Mouse (Mus musculus) MEL (cell line): ENCODE measurements around the gene Tubb5. TPM values are rescaled to one million over a fixed set of nuclear protein-coding genes. Genes with fewer than 3 reads are reported as not detected.

Experiments used
- DNase-seq: peaks from one replicate; pipeline ENCODE4 v3.0.0; 2011; ENCODE audit warnings: low read depth, low spot score
- H3K27ac ChIP-seq: 2 replicates; pipeline ENCODE4 v1.5.1; 2012; ENCODE audit warnings: low read depth, mild to moderate bottlenecking, control low read depth, low read length, moderate library complexity; ENCODE audit not compliant: control insufficient read depth
- H3K27me3 ChIP-seq, 2 experiments: fragments of 150-350 bp in 1 of 2; sonication (generic) in 1 of 2; 2 replicates each; pipeline ENCODE4 v1.6.1; 2012; ENCODE audit warnings: low read length in 2 of 2, mild to moderate bottlenecking in 2 of 2, improper control_type of control experiment in 1 of 2, moderate library complexity in 1 of 2; ENCODE audit not compliant: insufficient read depth in 2 of 2, control insufficient read depth in 1 of 2
- H3K36me3 ChIP-seq, 2 experiments: 2 replicates each; pipeline ENCODE4 v1.6.1; 2012 to 2014; ENCODE audit warnings: low read length in 2 of 2, improper control_type of control experiment in 1 of 2, inconsistent platforms in 1 of 2, mild to moderate bottlenecking in 1 of 2; ENCODE audit not compliant: insufficient read depth in 2 of 2, control insufficient read depth in 1 of 2
- H3K4me1 ChIP-seq, 2 experiments: fragments of 150-350 bp in 1 of 2; sonication (generic) in 1 of 2; 2 replicates each; pipeline ENCODE4 v1.6.1; 2012; ENCODE audit warnings: low read length in 2 of 2, improper control_type of control experiment in 1 of 2, mild to moderate bottlenecking in 1 of 2; ENCODE audit not compliant: insufficient read depth in 2 of 2, control insufficient read depth in 1 of 2
- H3K4me3 ChIP-seq, 2 experiments: fragments of 150-350 bp in 1 of 2; sonication (generic) in 1 of 2; 2 replicates each; pipeline ENCODE4 v1.5.1; 2012; ENCODE audit warnings: low read depth in 2 of 2, low read length in 2 of 2, mild to moderate bottlenecking in 2 of 2, moderate library complexity in 2 of 2, control low read depth in 1 of 2, improper control_type of control experiment in 1 of 2; ENCODE audit not compliant: control insufficient read depth in 1 of 2, insufficient read depth in 1 of 2
- H3K79me2 ChIP-seq: 2 replicates; pipeline ENCODE4 v1.6.1; 2012; ENCODE audit warnings: mild to moderate bottlenecking, low read length, moderate library complexity; ENCODE audit not compliant: control insufficient read depth, poor library complexity, insufficient read depth
- H3K9ac ChIP-seq: 2 replicates; pipeline ENCODE4 v1.6.1; 2012; ENCODE audit warnings: low read depth, mild to moderate bottlenecking, control low read depth, low read length, moderate library complexity; ENCODE audit not compliant: control insufficient read depth, poor library complexity, severe bottlenecking
- H3K9me3 ChIP-seq: fragments of 150-350 bp; sonication (generic); replicated peaks from 2 replicates; pipeline ENCODE4 v1.6.1; 2012; ENCODE audit warnings: mild to moderate bottlenecking, low read length, improper control_type of control experiment, moderate library complexity; ENCODE audit not compliant: insufficient read depth
- CHD1 ChIP-seq: IDR thresholded peaks from 2 replicates; pipeline ENCODE4 v1.6.1; 2012; ENCODE audit warnings: low read depth, mild to moderate bottlenecking, inconsistent platforms, low read length, improper control_type of control experiment
- CHD2 ChIP-seq: IDR thresholded peaks from 2 replicates; pipeline ENCODE4 v1.6.1; 2011; ENCODE audit warnings: low read length, improper control_type of control experiment
- CTCF ChIP-seq, 3 experiments: IDR thresholded peaks in 2 of 3; conservative IDR thresholded peaks in 1 of 3; 2 replicates each; pipeline ENCODE4 v1.5.1; 2011 to 2012; ENCODE audit warnings: low read length in 3 of 3, low read depth in 2 of 3, mild to moderate bottlenecking in 2 of 3, improper control_type of control experiment in 1 of 3, inconsistent platforms in 1 of 3, mixed read lengths in 1 of 3, moderate library complexity in 1 of 3; ENCODE audit not compliant: control insufficient read depth in 1 of 3, insufficient read depth in 1 of 3, poor library complexity in 1 of 3, severe bottlenecking in 1 of 3
- E2F4 ChIP-seq: IDR thresholded peaks from 2 replicates; pipeline ENCODE4 v1.6.1; 2011; ENCODE audit warnings: low read depth, low read length, improper control_type of control experiment, borderline replicate concordance
- EP300 ChIP-seq, 2 experiments: IDR thresholded peaks; 2 replicates each; pipeline ENCODE4 v1.6.1; 2011; ENCODE audit warnings: improper control_type of control experiment in 2 of 2, low read length in 2 of 2, low read depth in 1 of 2, mild to moderate bottlenecking in 1 of 2
- ETS1 ChIP-seq: IDR thresholded peaks from 2 replicates; pipeline ENCODE4 v1.6.1; 2012; ENCODE audit warnings: low read depth, mild to moderate bottlenecking, inconsistent platforms, low read length, improper control_type of control experiment, moderate library complexity
- GABPA ChIP-seq: IDR thresholded peaks from 2 replicates; pipeline ENCODE4 v1.6.1; 2012; ENCODE audit warnings: low read depth, mild to moderate bottlenecking, inconsistent platforms, low read length, improper control_type of control experiment, moderate library complexity
- JUND ChIP-seq: IDR thresholded peaks from 2 replicates; pipeline ENCODE4 v1.6.1; 2011; ENCODE audit warnings: low read depth, mild to moderate bottlenecking, improper control_type of control experiment, low read length
- KAT2A ChIP-seq: conservative IDR thresholded peaks from 2 replicates; pipeline ENCODE4 v1.6.1; 2012; ENCODE audit warnings: low read depth, low read length, improper control_type of control experiment, inconsistent platforms
- MAFK ChIP-seq: IDR thresholded peaks from 2 replicates; pipeline ENCODE4 v1.6.1; 2011; ENCODE audit warnings: low read depth, mild to moderate bottlenecking, low read length, improper control_type of control experiment, borderline replicate concordance
- MAX ChIP-seq: IDR thresholded peaks from 2 replicates; pipeline ENCODE4 v1.6.1; 2011; ENCODE audit warnings: low read length, improper control_type of control experiment
- MYB ChIP-seq: IDR thresholded peaks from 2 replicates; pipeline ENCODE4 v1.6.1; 2011; ENCODE audit warnings: mild to moderate bottlenecking, low read depth, low read length, improper control_type of control experiment
- MYC ChIP-seq: IDR thresholded peaks from 2 replicates; pipeline ENCODE4 v1.6.1; 2011; ENCODE audit warnings: low read depth, mild to moderate bottlenecking, low read length, improper control_type of control experiment, moderate library complexity
- NELFE ChIP-seq: IDR thresholded peaks from 2 replicates; pipeline ENCODE4 v1.6.1; 2011; ENCODE audit warnings: low read depth, low read length, improper control_type of control experiment
- NRF1 ChIP-seq: IDR thresholded peaks from 2 replicates; pipeline ENCODE4 v1.6.1; 2014; ENCODE audit warnings: low read depth, mild to moderate bottlenecking, inconsistent platforms, low read length, improper control_type of control experiment, moderate library complexity; ENCODE audit not compliant: poor library complexity, insufficient read depth, severe bottlenecking
- POLR2A ChIP-seq, 2 experiments: IDR thresholded peaks; 2 replicates each; pipeline ENCODE4 v1.6.1; 2011 to 2012; ENCODE audit warnings: low read length in 2 of 2, mild to moderate bottlenecking in 2 of 2, control low read depth in 1 of 2, improper control_type of control experiment in 1 of 2, low read depth in 1 of 2, moderate library complexity in 1 of 2; ENCODE audit not compliant: control insufficient read depth in 1 of 2, insufficient read depth in 1 of 2, poor library complexity in 1 of 2
- POLR2AphosphoS2 ChIP-seq: IDR thresholded peaks from 2 replicates; pipeline ENCODE4 v1.6.1; 2011; ENCODE audit warnings: low read length, improper control_type of control experiment
- POLR2AphosphoS5 ChIP-seq: IDR thresholded peaks from 2 replicates; pipeline ENCODE4 v1.6.1; 2012; ENCODE audit warnings: low read depth, borderline replicate concordance, mild to moderate bottlenecking, inconsistent platforms, low read length, moderate library complexity, mixed read lengths
- RAD21 ChIP-seq: IDR thresholded peaks from 2 replicates; pipeline ENCODE4 v1.6.1; 2011; ENCODE audit warnings: mild to moderate bottlenecking, low read depth, low read length, improper control_type of control experiment
- RCOR1 ChIP-seq: IDR thresholded peaks from 2 replicates; pipeline ENCODE4 v1.6.1; 2012; ENCODE audit warnings: low read depth, mild to moderate bottlenecking, inconsistent platforms, low read length, improper control_type of control experiment
- SMC3 ChIP-seq: IDR thresholded peaks from 2 replicates; pipeline ENCODE4 v1.6.1; 2011; ENCODE audit warnings: low read depth, low read length, improper control_type of control experiment
- UBTF ChIP-seq: IDR thresholded peaks from 2 replicates; pipeline ENCODE4 v1.6.1; 2012; ENCODE audit warnings: low read depth, mild to moderate bottlenecking, inconsistent platforms, low read length, improper control_type of control experiment, moderate library complexity, borderline replicate concordance; ENCODE audit not compliant: insufficient read depth
- USF1 ChIP-seq: IDR thresholded peaks from 2 replicates; pipeline ENCODE4 v1.6.1; 2014; ENCODE audit warnings: low read depth, mild to moderate bottlenecking, inconsistent platforms, low read length, improper control_type of control experiment, moderate library complexity
- USF2 ChIP-seq, 2 experiments: IDR thresholded peaks; 2 replicates each; pipeline ENCODE4 v1.6.1; 2011 to 2012; ENCODE audit warnings: improper control_type of control experiment in 2 of 2, low read length in 2 of 2, borderline replicate concordance in 1 of 2, inconsistent platforms in 1 of 2, low read depth in 1 of 2, mild to moderate bottlenecking in 1 of 2; ENCODE audit not compliant: insufficient read depth in 1 of 2
- ZC3H11A ChIP-seq: IDR thresholded peaks from 2 replicates; pipeline ENCODE4 v1.6.1; 2012; ENCODE audit warnings: low read depth, mild to moderate bottlenecking, inconsistent platforms, low read length, improper control_type of control experiment
- ZMIZ1 ChIP-seq: IDR thresholded peaks from 2 replicates; pipeline ENCODE4 v1.6.1; 2012; ENCODE audit warnings: low read depth, mild to moderate bottlenecking, inconsistent platforms, low read length, improper control_type of control experiment, moderate library complexity
- polyA plus RNA-seq, 2 experiments: library from polyadenylated mRNA; stranded (reverse) in 1 of 2; unstranded in 1 of 2; fragments of >175 nt in 1 of 2; fragments of >200 nt in 1 of 2; gene quantifications; 2 replicates each; pipeline versions ENCODE4 v1.2.1 to v1.2.4; 2012; ENCODE audit warnings: low replicate concordance in 2 of 2, low read depth in 1 of 2; ENCODE audit not compliant: insufficient read length in 2 of 2, insufficient read depth in 1 of 2, missing spikeins in 1 of 2
- total RNA-seq: library from RNA; depleted of rRNA; stranded (reverse); fragments of 300-350 nt; gene quantifications from 2 replicates; pipeline ENCODE4 v1.2.3, GENCODE M21; 2012

Tubb5 gene
- total and polyA plus RNA-seq, 3 experiments, result 1,040 to 1,575 (median 1,137) TPM

DNA sequence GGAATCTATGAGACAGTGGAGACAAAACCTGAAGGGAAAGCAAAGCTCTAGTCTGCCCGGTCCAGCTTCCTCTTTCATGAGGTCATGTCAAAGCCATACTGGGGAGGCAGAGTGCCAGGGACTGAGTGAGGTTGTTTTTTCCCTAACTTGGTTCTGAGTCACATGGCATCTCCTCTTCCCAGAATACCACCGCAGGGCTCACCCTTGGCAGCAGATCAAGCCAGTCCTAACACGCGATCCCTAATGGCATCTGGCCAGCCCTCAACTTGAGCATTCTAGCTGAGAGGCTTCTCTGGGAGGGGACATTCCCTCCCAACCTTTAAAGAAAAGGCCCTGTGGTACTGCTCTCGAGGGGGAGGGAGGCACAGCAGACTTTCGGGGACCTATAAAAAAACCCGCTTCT is 24.9 kb downstream of the Tubb5 start (continued):
- TF ChIP-seq ZC3H11A (no peak), E2F4 (no peak), ETS1 (peak; percentile 85), KAT2A (no peak), CHD2 (no peak), POLR2A (IDR thresholded peaks at IDR 0.05; ENCODE audit: control insufficient read depth in 1 of 2, insufficient read depth in 1 of 2, low read depth in 1 of 2, low read length in 2 of 2, poor library complexity in 1 of 2) (0 out of 4 replicates have a peak, but pooled peaks of 1 of the 2 experiments have one; percentile 18), POLR2AphosphoS2 (no peak), CTCF (IDR thresholded peaks at IDR 0.05 in 2 of 3, conservative IDR thresholded peaks at IDR 0.05 in 1 of 3; ENCODE audit: control insufficient read depth in 1 of 3, insufficient read depth in 1 of 3, low read depth in 2 of 3, low read length in 3 of 3, poor library complexity in 1 of 3, severe bottlenecking in 1 of 3) (no peak), NRF1 (no peak), ZMIZ1 (no peak), GABPA (no peak), MAX (peak; percentile 82), USF2 (IDR thresholded peaks at IDR 0.05; ENCODE audit: borderline replicate concordance in 1 of 2, insufficient read depth in 1 of 2, low read depth in 1 of 2, low read length in 2 of 2) (0 out of 4 replicates have a peak, but pooled peaks of 1 of the 2 experiments have one; percentile 40), MAFK (no peak), MYB (no peak), RCOR1 (peak; percentile 35; the same call in 1 of the 2 replicates), EP300 (IDR thresholded peaks at IDR 0.05; ENCODE audit: low read depth in 1 of 2, low read length in 2 of 2) (peak in 1 of 2 experiments; percentile 35; a peak in 2 of 4 replicates), JUND (no peak), UBTF (no peak), NELFE (no peak), SMC3 (no peak), RAD21 (no peak)

DNA sequence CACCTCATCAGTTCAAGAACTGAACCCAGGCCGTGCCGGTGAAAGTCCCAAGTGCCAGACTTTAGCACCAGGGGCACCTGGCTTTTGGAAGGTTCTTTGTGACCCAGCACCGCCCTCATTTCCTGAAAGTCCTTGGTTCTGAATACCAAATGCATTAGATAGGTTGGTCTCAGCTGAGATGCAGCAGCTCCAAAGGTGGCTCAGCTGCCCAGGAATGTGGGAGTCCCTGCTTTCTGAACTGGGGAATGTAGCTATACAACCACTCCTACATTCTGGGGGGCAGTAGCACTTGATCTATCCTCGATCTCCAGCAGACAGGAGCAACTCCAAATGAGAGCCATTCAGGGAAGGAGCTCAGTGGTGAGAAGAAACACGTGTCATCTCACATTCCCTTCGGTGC is 25.4 kb downstream of the Tubb5 start:
- no peak overlapping the region for H3K4me3 ChIP-seq
- no peak for TF ChIP-seq POLR2AphosphoS5
- no peak for TF ChIP-seq CHD1
- TF ChIP-seq KAT2A, result no peak
- no peak for TF ChIP-seq ZC3H11A
- TF ChIP-seq MAFK, result no peak
- TF ChIP-seq USF1, result no peak
- no peak for TF ChIP-seq MYC
- no peak for TF ChIP-seq GABPA
- H3K27ac ChIP-seq, result peak overlapping the region; percentile 20; the same call in 1 of the 2 replicates
- H3K79me2 ChIP-seq, result no peaks in the 10 kb centered on the region
- H3K9me3 ChIP-seq, result no peaks in the 10 kb centered on the region
- DNase-seq, result no peak
- peaks cover 12 to 35% of the 10 kb centered on the region in 2 experiments for H3K4me1 ChIP-seq
- no peak overlapping the region for H3K9ac ChIP-seq
- peaks cover 0 to 20% of the 10 kb centered on the region in 2 experiments; a peak in 2 of 4 replicates for H3K36me3 ChIP-seq
- no peaks in the 10 kb centered on the region for H3K27me3 ChIP-seq
